Mouse (Mus musculus): ENCODE measurements around the gene Cfap36. TPM values are rescaled to one million over a fixed set of nuclear protein-coding genes. Genes with fewer than 3 reads are reported as not detected.
A peak's percentile ranks its signal among the peaks of the same experiment; 100 is the strongest.

Gene Cfap36
- 11.8 and 18.4 TPM in 2 replicates for total RNA-seq (2014; rRNA removed)
- 2.7 and 4.6 TPM in 2 replicates for polyA plus RNA-seq (2012; rRNA removed)

DNA sequence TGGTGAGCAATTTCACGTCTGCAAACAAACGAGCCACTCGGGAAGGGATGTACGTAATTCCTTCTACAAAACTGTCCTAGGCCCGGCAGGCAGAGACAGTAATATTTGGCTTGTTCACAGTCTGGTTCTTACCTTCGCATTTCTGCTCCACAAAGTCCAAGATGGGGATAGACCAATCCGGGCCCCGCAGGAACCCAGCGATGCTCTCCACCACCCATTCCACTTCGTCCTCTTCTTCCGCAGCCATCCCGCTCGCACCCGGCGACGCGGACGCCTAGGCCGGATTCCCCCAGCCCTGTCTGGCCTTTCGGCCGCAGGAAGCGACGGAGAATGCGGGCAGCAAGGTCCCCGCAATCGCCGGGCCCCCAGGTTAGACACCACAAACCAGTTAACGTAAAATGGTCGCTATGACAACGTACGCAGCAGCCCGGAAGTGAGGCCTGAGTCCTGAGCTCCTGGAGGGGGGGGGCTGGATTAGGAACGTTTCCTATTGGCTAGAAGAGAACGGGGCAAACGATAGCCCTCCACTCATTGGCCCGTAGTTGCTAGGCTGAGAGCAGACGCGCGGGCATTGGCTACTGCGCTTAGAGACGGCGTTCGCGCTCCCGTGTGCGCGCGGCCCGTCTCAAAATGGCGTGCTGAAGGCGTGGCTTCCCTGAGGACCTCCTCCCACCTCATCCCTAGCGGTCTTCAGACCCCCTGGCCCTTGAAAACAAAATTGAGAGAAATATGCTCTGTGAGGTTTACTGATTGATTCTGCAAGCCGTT is at the start of gene Cfap36:
TSS of gene Cfap36 (minus strand) at position 527 of the 768 bp plus-strand sequence.
- H3K27ac ChIP-seq (replicated peaks; ENCODE audit: insufficient read depth, low read depth, low read length) = no peak within 1 kb of the TSS; the same call in 1 of the 2 replicates
- peaks cover 2% of the 10 kb centered on the region; the same call in 1 of the 2 replicates for H3K36me3 ChIP-seq (ENCODE audit: control insufficient read depth, insufficient read depth, low read length)
- H3K4me3 ChIP-seq (ENCODE audit: insufficient read depth, low read depth, low read length) = peak within 1 kb of the TSS; percentile 96
- H3K4me1 ChIP-seq (ENCODE audit: control insufficient read depth, insufficient read depth, low read length) = peaks cover 3% of the 10 kb centered on the region
- WGBS = under 1% methylated on average over 53 of the region's 53 CpGs
- no peaks in the 10 kb centered on the region for H3K27me3 ChIP-seq (ENCODE audit: control insufficient read depth, insufficient read depth, low read length)
- no peaks in the 10 kb centered on the region for H3K79me2 ChIP-seq (ENCODE audit: control insufficient read depth, insufficient read depth, low read length)
- no peak for TF ChIP-seq POLR2A (IDR thresholded peaks at IDR 0.05; ENCODE audit: extremely low read depth, insufficient read depth, low read length)
- no peak for TF ChIP-seq CTCF (IDR thresholded peaks at IDR 0.05; ENCODE audit: low read depth, low read length)
- H3K9ac ChIP-seq (ENCODE audit: low read depth, low read length) = peak within 1 kb of the TSS; percentile 70
- DNase-seq (ENCODE audit: extremely low read depth, low read depth, low spot score) = peak; percentile 90

GRCm38 (mm10) chr11:29287305-29287704 is 40.1 kb upstream of the Cfap36 start:
- no peak for TF ChIP-seq POLR2A (IDR thresholded peaks at IDR 0.05; ENCODE audit: extremely low read depth, insufficient read depth, low read length)
- no peak for TF ChIP-seq CTCF (IDR thresholded peaks at IDR 0.05; ENCODE audit: low read depth, low read length)
- Histone ChIP-seq H3K4me3 (ENCODE audit: insufficient read depth, low read depth, low read length) (no peak overlapping the region), H3K9ac (ENCODE audit: low read depth, low read length) (no peak overlapping the region), H3K4me1 (ENCODE audit: control insufficient read depth, insufficient read depth, low read length) (no peaks in the 10 kb centered on the region), H3K36me3 (ENCODE audit: control insufficient read depth, insufficient read depth, low read length) (no peaks in the 10 kb centered on the region), H3K27ac (replicated peaks; ENCODE audit: insufficient read depth, low read depth, low read length) (no peak overlapping the region), H3K79me2 (ENCODE audit: control insufficient read depth, insufficient read depth, low read length) (no peaks in the 10 kb centered on the region), H3K27me3 (ENCODE audit: control insufficient read depth, insufficient read depth, low read length) (no peaks in the 10 kb centered on the region; the same call in 1 of the 2 replicates)
- DNase-seq (ENCODE audit: extremely low read depth, low read depth, low spot score) = no peak

DNA sequence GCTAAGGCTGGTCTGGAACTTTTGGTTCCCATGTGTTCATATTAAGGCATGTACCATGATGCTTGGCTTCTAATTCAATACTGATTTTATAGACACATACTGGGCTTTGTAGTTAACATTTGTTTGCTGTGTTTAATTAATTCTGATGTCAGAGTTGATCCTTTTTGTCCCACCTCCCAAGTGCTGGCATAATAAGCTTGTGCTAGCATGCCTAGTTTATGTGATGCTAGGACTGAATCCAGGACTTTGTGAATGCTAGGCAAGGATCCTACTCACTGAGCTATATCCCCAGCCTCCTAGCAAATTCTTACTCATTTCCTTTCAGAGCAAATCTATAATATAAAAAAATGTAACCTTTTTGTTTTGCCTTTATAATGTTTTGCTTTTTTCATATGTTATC is 38.8 kb upstream of the Cfap36 start:
- Histone ChIP-seq H3K9ac (ENCODE audit: low read depth, low read length) (no peak overlapping the region), H3K4me1 (ENCODE audit: control insufficient read depth, insufficient read depth, low read length) (no peaks in the 10 kb centered on the region), H3K79me2 (ENCODE audit: control insufficient read depth, insufficient read depth, low read length) (no peaks in the 10 kb centered on the region), H3K27ac (replicated peaks; ENCODE audit: insufficient read depth, low read depth, low read length) (no peak overlapping the region), H3K27me3 (ENCODE audit: control insufficient read depth, insufficient read depth, low read length) (no peaks in the 10 kb centered on the region; the same call in 1 of the 2 replicates), H3K36me3 (ENCODE audit: control insufficient read depth, insufficient read depth, low read length) (no peaks in the 10 kb centered on the region), H3K4me3 (ENCODE audit: insufficient read depth, low read depth, low read length) (no peak overlapping the region)
- DNase-seq (ENCODE audit: extremely low read depth, low read depth, low spot score) = no peak
- TF ChIP-seq CTCF (IDR thresholded peaks at IDR 0.05; ENCODE audit: low read depth, low read length) = no peak
- TF ChIP-seq POLR2A (IDR thresholded peaks at IDR 0.05; ENCODE audit: extremely low read depth, insufficient read depth, low read length) = no peak

GRCm38 (mm10) chr11:29274758-29275157 is 27.5 kb upstream of the Cfap36 start:
- Histone ChIP-seq H3K79me2 (ENCODE audit: control insufficient read depth, insufficient read depth, low read length) (no peaks in the 10 kb centered on the region), H3K27ac (replicated peaks; ENCODE audit: insufficient read depth, low read depth, low read length) (no peak overlapping the region), H3K4me1 (ENCODE audit: control insufficient read depth, insufficient read depth, low read length) (no peaks in the 10 kb centered on the region), H3K9ac (ENCODE audit: low read depth, low read length) (no peak overlapping the region), H3K27me3 (ENCODE audit: control insufficient read depth, insufficient read depth, low read length) (no peaks in the 10 kb centered on the region), H3K36me3 (ENCODE audit: control insufficient read depth, insufficient read depth, low read length) (no peaks in the 10 kb centered on the region), H3K4me3 (ENCODE audit: insufficient read depth, low read depth, low read length) (no peak overlapping the region)
- 77% methylated on average over 3 of the region's 3 CpGs for WGBS
- no peak for DNase-seq (ENCODE audit: extremely low read depth, low read depth, low spot score)
- TF ChIP-seq POLR2A (IDR thresholded peaks at IDR 0.05; ENCODE audit: extremely low read depth, insufficient read depth, low read length) (no peak), CTCF (IDR thresholded peaks at IDR 0.05; ENCODE audit: low read depth, low read length) (no peak)

- H3K36me3 ChIP-seq (ENCODE audit: control insufficient read depth, insufficient read depth, low read length) = no peaks in the 10 kb centered on the region
- no peaks in the 10 kb centered on the region for H3K4me1 ChIP-seq (ENCODE audit: control insufficient read depth, insufficient read depth, low read length)
- TF ChIP-seq CTCF (IDR thresholded peaks at IDR 0.05; ENCODE audit: low read depth, low read length) = peak; percentile 38; the same call in 1 of the 2 replicates
- TF ChIP-seq POLR2A (IDR thresholded peaks at IDR 0.05; ENCODE audit: extremely low read depth, insufficient read depth, low read length) = no peak
- 12% methylated on average over 3 of the region's 3 CpGs for WGBS
- H3K4me3 ChIP-seq (ENCODE audit: insufficient read depth, low read depth, low read length) = no peak overlapping the region
- H3K27me3 ChIP-seq (ENCODE audit: control insufficient read depth, insufficient read depth, low read length) = no peaks in the 10 kb centered on the region
- H3K79me2 ChIP-seq (ENCODE audit: control insufficient read depth, insufficient read depth, low read length) = no peaks in the 10 kb centered on the region
- DNase-seq (ENCODE audit: extremely low read depth, low read depth, low spot score) = peak; percentile 34
- H3K9ac ChIP-seq (ENCODE audit: low read depth, low read length) = no peak overlapping the region
- no peak overlapping the region for H3K27ac ChIP-seq (replicated peaks; ENCODE audit: insufficient read depth, low read depth, low read length)
Observed at GRCm38 (mm10) chr11:29267824-29268223, 20.6 kb upstream of the Cfap36 start.

GRCm38 (mm10) chr11:29254643-29255042 is 7.4 kb upstream of the Cfap36 start:
- Histone ChIP-seq H3K4me3 (ENCODE audit: insufficient read depth, low read depth, low read length) (no peak overlapping the region), H3K79me2 (ENCODE audit: control insufficient read depth, insufficient read depth, low read length) (no peaks in the 10 kb centered on the region), H3K9ac (ENCODE audit: low read depth, low read length) (no peak overlapping the region), H3K36me3 (ENCODE audit: control insufficient read depth, insufficient read depth, low read length) (no peaks in the 10 kb centered on the region), H3K27ac (replicated peaks; ENCODE audit: insufficient read depth, low read depth, low read length) (no peak overlapping the region), H3K4me1 (ENCODE audit: control insufficient read depth, insufficient read depth, low read length) (no peaks in the 10 kb centered on the region), H3K27me3 (ENCODE audit: control insufficient read depth, insufficient read depth, low read length) (no peaks in the 10 kb centered on the region)
- no peak for TF ChIP-seq POLR2A (IDR thresholded peaks at IDR 0.05; ENCODE audit: extremely low read depth, insufficient read depth, low read length)
- no peak for TF ChIP-seq CTCF (IDR thresholded peaks at IDR 0.05; ENCODE audit: low read depth, low read length)
- 76% methylated on average over 1 of the region's 1 CpGs for WGBS
- no peak for DNase-seq (ENCODE audit: extremely low read depth, low read depth, low spot score)

Data from liver, adult 2 months (tissue).